Mouse (Mus musculus) midbrain, postnatal 0 days (tissue): ENCODE results near the gene Rbbp8nl. TPM values are rescaled to one million over a fixed set of nuclear protein-coding genes. Genes with fewer than 3 reads are reported as not detected.

ENCODE experiments used
- ATAC-seq: fragments of 200-750 bp; cut with Nextera tagmentation; 2 replicates; pipeline ENCODE4 v1.8.0; 2017; ENCODE audit warnings: moderate number of reproducible peaks, mild to moderate bottlenecking, moderate TSS enrichment, moderate library complexity; ENCODE audit not compliant: low FRiP score
- DNase-seq: peaks from one replicate; pipeline ENCODE4 v3.0.0-alpha.2; 2015; ENCODE audit warnings: low spot score
- H3K27ac ChIP-seq: fragments of 300-500 bp; sonication (generic); 2 replicates; pipeline ENCODE4 v1.5.1; 2014; ENCODE audit warnings: low read depth, mild to moderate bottlenecking, low read length, mixed read lengths
- H3K27me3 ChIP-seq: fragments of 300-500 bp; sonication (generic); 2 replicates; pipeline ENCODE4 v1.6.1; 2014; ENCODE audit warnings: low read length, control low read depth, mixed read lengths; ENCODE audit not compliant: insufficient read depth
- H3K36me3 ChIP-seq: fragments of 300-500 bp; sonication (generic); 2 replicates; pipeline ENCODE4 v1.6.1; 2014; ENCODE audit warnings: low read length, control low read depth, mixed read lengths; ENCODE audit not compliant: insufficient read depth
- H3K4me1 ChIP-seq: fragments of 300-500 bp; sonication (generic); 2 replicates; pipeline ENCODE4 v1.6.1; 2014; ENCODE audit warnings: mild to moderate bottlenecking, control low read depth, antibody characterized with exemption, low read length, mixed read lengths; ENCODE audit not compliant: insufficient read depth
- H3K4me2 ChIP-seq: fragments of 300-500 bp; sonication (generic); 2 replicates; pipeline ENCODE4 v1.6.1; 2014; ENCODE audit warnings: low read depth, mild to moderate bottlenecking, low read length, mixed read lengths; ENCODE audit not compliant: poor library complexity, severe bottlenecking
- H3K4me3 ChIP-seq: fragments of 300-500 bp; sonication (generic); 2 replicates; pipeline ENCODE4 v1.5.1; 2014; ENCODE audit warnings: low read depth, mild to moderate bottlenecking, low read length, moderate library complexity
- H3K9ac ChIP-seq: fragments of 300-500 bp; sonication (generic); replicated peaks from 2 replicates; pipeline ENCODE4 v1.6.1; 2014; ENCODE audit warnings: mild to moderate bottlenecking, low read length, moderate library complexity, mixed read lengths; ENCODE audit not compliant: poor library complexity, severe bottlenecking
- H3K9me3 ChIP-seq: fragments of 300-500 bp; sonication (generic); 2 replicates; pipeline ENCODE4 v1.6.1; 2016; ENCODE audit warnings: low read length, control low read depth
- CTCF ChIP-seq: IDR thresholded peaks from 2 replicates; pipeline ENCODE4 v1.5.1; 2016; ENCODE audit warnings: antibody characterized with exemption, mild to moderate bottlenecking
- WGBS: fragments of 180-500 bp; shearing (Covaris S2); extraction: QIAGEN DNeasy Blood & Tissue Kit; methylation state at CpG from one replicate; pipeline ENCODE4 v1.1.7; 2014; 5-methylcytosine and 5-hydroxymethylcytosine counted together
- polyA plus RNA-seq: library from polyadenylated mRNA; unstranded; fragments of >200 nt; fragmentation: Nextera tagmentation; extraction: Ambion mirVana; gene quantifications from 2 replicates; pipeline ENCODE4 v1.2.1, GENCODE M21; 2015
- total RNA-seq: library from RNA; depleted of rRNA; stranded (reverse); fragments of >200 nt; gene quantifications from 2 replicates; pipeline ENCODE4 v1.2.3, GENCODE M21; 2014

Rbbp8nl gene
- total and polyA plus RNA-seq, 2 experiments from 2014 or later: not detected

DNA sequence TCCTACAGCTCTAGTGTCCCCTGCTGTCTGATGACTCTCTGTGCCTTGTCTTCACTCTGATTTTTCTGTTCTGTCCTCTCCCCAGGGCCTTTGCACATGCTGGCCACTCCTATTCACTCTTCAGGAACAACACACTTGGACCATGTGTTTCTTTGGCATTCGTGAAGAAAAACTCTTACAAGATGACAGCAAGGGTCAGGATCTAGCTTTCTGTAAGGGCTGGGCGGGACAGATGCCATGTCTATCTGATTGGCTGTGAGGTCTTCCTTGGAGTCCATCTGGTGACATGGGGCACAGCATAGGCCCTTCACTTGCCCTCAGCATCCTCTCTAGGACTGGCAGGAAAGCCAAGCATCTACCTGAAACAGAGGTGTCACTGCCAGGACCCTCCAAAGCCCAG, 16.3 kb upstream of the Rbbp8nl start:
- no peak for TF ChIP-seq CTCF
- WGBS: 75% methylated on average over 2 of the region's 2 CpGs
- no peak for DNase-seq
- Histone ChIP-seq H3K4me3 (no peak overlapping the region), H3K27me3 (no peaks in the 10 kb centered on the region), H3K9ac (no peak overlapping the region), H3K4me1 (no peaks in the 10 kb centered on the region), H3K27ac (no peak overlapping the region), H3K9me3 (0 out of 2 replicates have a peak, but pooled peaks cover 4% of the 10 kb centered on the region), H3K4me2 (no peak overlapping the region), H3K36me3 (no peaks in the 10 kb centered on the region)
- no peak for ATAC-seq

DNA sequence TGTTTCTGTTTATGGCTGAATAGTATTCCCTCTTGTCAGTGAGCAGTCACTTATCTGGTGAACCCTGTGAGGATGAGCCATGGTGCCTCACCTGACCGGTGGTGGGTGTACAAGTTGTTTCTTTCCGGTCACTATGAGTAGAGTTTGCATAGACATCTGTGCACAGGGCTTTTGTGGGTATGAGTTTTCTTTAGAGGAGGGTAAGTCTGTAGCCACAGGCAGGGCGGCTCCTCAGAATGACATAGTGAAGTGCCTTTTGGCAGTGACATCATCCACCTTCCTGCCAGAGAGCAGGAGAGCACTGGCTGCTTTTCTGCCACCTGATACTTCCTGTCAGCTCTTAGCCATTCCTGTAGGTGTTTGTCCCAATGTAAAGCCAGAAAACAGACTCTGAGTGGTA, 15.8 kb upstream of the Rbbp8nl start:
- ATAC-seq (no peak), DNase-seq (no peak)
- Histone ChIP-seq H3K4me1 (no peaks in the 10 kb centered on the region), H3K4me2 (no peak overlapping the region), H3K36me3 (no peaks in the 10 kb centered on the region), H3K9me3 (0 out of 2 replicates have a peak, but pooled peaks cover 4% of the 10 kb centered on the region), H3K27ac (no peak overlapping the region), H3K27me3 (no peaks in the 10 kb centered on the region), H3K9ac (no peak overlapping the region), H3K4me3 (no peak overlapping the region)
- WGBS: 86% methylated on average over 3 of the region's 3 CpGs
- TF ChIP-seq CTCF: no peak

DNA sequence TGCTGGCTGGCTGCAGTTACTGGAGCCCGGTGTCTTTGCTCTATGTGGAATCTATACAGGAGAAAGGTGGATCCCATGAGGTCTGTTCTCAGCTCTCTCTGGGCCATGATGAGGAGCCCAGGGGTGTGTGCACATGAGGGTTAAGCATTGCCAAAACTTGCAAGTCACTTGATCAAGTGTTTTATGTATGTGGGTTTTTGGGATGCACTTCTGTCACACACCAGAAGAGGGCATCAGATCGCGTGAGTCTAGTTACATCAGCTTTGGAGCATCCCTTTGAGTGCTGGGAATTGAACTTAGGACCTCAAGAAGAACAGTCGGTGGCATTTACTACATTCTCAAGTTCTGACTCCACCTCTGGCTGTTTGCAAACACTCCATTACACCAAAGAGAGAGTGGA, 14.9 kb upstream of the Rbbp8nl start:
- Histone ChIP-seq H3K27me3 (no peaks in the 10 kb centered on the region), H3K9me3 (0 out of 2 replicates have a peak, but pooled peaks cover 4% of the 10 kb centered on the region), H3K4me1 (no peaks in the 10 kb centered on the region), H3K9ac (no peak overlapping the region), H3K4me3 (no peak overlapping the region), H3K4me2 (no peak overlapping the region), H3K27ac (no peak overlapping the region), H3K36me3 (no peaks in the 10 kb centered on the region)
- no peak for DNase-seq
- no peak for TF ChIP-seq CTCF
- no peak for ATAC-seq
- 55% methylated on average over 4 of the region's 4 CpGs for WGBS

DNA sequence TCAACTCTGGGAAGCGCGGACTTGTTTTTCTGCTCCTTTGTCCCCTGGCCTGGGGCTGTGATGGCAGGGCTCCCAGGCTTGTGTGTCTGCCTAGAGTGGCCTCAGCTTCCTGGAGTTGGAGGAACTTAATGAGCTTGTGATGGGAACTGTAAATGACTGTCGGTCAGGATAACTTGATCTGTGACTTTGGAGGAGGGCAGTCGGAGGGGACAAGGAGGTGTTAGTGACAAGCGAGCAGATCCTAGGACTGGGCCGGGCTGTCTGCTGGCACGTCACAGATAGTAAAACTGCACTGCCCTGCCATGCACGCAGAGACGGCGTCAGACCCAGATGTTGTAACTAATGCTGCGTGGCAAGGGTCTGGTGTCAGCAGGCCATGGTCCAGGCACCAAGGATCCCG, 13.8 kb upstream of the Rbbp8nl start:
- Histone ChIP-seq H3K27ac (no peak overlapping the region), H3K4me1 (no peaks in the 10 kb centered on the region), H3K9me3 (0 out of 2 replicates have a peak, but pooled peaks cover 4% of the 10 kb centered on the region), H3K4me3 (no peak overlapping the region), H3K9ac (no peak overlapping the region), H3K36me3 (no peaks in the 10 kb centered on the region), H3K4me2 (no peak overlapping the region), H3K27me3 (no peaks in the 10 kb centered on the region)
- DNase-seq (no peak), ATAC-seq (no peak)
- WGBS: 91% methylated on average over 12 of the region's 12 CpGs
- TF ChIP-seq CTCF: no peak

DNA sequence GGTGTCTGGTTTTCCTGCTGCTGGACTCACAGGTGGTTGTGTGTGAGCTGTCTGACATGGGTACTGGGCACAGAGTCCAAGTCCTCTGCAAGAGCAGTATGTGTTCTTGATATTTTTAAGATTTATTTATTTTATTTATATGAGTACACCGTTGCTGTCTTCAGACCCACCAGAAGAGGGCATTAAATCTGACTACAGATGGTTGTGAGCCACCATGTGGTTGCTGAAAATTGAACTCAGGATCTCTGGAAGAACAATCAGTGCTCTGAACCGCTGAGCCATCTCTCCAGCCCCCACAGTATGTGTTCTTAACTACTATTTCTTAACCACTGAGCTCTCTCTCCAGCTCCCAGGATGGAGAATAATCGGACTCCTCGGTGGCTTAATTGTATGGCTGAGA, 12.5 kb upstream of the Rbbp8nl start:
- 81% methylated on average over 4 of the region's 4 CpGs for WGBS
- DNase-seq (no peak), ATAC-seq (no peak)
- H3K4me1 ChIP-seq: no peaks in the 10 kb centered on the region
- no peak overlapping the region for H3K4me3 ChIP-seq
- H3K9ac ChIP-seq: no peak overlapping the region
- H3K27me3 ChIP-seq: no peaks in the 10 kb centered on the region
- H3K4me2 ChIP-seq: no peak overlapping the region
- no peaks in the 10 kb centered on the region for H3K36me3 ChIP-seq
- no peak overlapping the region for H3K27ac ChIP-seq
- no peak for TF ChIP-seq CTCF
- H3K9me3 ChIP-seq: 0 out of 2 replicates have a peak, but pooled peaks cover 4% of the 10 kb centered on the region

DNA sequence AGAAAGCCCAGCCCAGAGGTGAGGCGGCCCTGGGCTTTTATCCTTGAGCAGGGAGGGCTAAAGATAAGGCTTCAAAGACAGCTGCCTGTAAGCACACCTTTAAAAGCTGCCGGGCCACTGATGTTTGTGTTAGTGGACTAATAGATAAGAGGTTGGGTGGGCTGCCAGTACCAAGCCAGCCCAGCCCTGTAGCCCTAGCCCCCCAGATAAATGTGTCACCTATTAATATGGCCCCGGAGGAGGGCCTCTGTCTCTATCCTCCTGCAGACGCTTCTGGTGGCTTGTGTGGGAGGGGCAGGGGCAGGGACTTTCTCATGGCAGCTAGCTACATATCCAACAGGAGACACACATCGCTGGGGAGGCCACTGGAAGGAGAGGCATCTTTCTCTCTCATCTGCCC, 11.1 kb upstream of the Rbbp8nl start:
- no peak overlapping the region for H3K4me2 ChIP-seq
- no peaks in the 10 kb centered on the region for H3K36me3 ChIP-seq
- H3K4me3 ChIP-seq: no peak overlapping the region
- H3K9me3 ChIP-seq: 0 out of 2 replicates have a peak, but pooled peaks cover 4% of the 10 kb centered on the region
- no peaks in the 10 kb centered on the region for H3K27me3 ChIP-seq
- no peaks in the 10 kb centered on the region for H3K4me1 ChIP-seq
- H3K27ac ChIP-seq: no peak overlapping the region
- 63% methylated on average over 5 of the region's 5 CpGs for WGBS
- ATAC-seq: no peak
- no peak for DNase-seq
- H3K9ac ChIP-seq: no peak overlapping the region
- no peak for TF ChIP-seq CTCF
